Mouse (Mus musculus) layer of hippocampus, adult 9-10 months (tissue): ENCODE results near the gene Lcn3.
"Not testable (repeated sequence)": the region's sequence is repeated elsewhere in the genome, so short reads cannot be mapped to it uniquely, and the experiment has no call there.

Experiments used
- DNase-seq: peaks from one replicate; pipeline ENCODE4 v3.0.0; 2022; ENCODE audit warnings: low spot score

Gene Lcn3

GRCm38 (mm10) chr2:25765269-25765668, at the start of gene Lcn3:
Gene Lcn3, plus strand, starts transcription at chr2:25765569.
- DNase-seq = no peak

GRCm38 (mm10) chr2:25717222-25717621, 48.1 kb upstream of the Lcn3 start:
- DNase-seq = no peak

- DNase-seq = no peak
These were observed 32.0 kb upstream of the Lcn3 start for GRCm38 (mm10) chr2:25733199-25733930.

- DNase-seq = not testable (repeated sequence)
These were observed 28.7 kb upstream of the Lcn3 start, which contains the start of gene Obp2b for GRCm38 (mm10) chr2:25736709-25737108. Gene Obp2b, plus strand, starts transcription at chr2:25737009.

- DNase-seq = no peak
These were observed 23.7 kb upstream of the Lcn3 start for GRCm38 (mm10) chr2:25741671-25742070.

GRCm38 (mm10) chr2:25754201-25754600, 11.2 kb upstream of the Lcn3 start:
- DNase-seq = no peak

- no peak for DNase-seq
These were observed 7.2 kb upstream of the Lcn3 start for GRCm38 (mm10) chr2:25758064-25758625.

GRCm38 (mm10) chr2:25767764-25768163, 2.4 kb downstream of the Lcn3 start:
- no peak for DNase-seq

- DNase-seq = no peak
These were observed 8.1 kb downstream of the Lcn3 start for GRCm38 (mm10) chr2:25773507-25773906.

GRCm38 (mm10) chr2:25774640-25775039, 9.3 kb downstream of the Lcn3 start:
- no peak for DNase-seq

GRCm38 (mm10) chr2:25775991-25776390, 10.6 kb downstream of the Lcn3 start:
- no peak for DNase-seq

- no peak for DNase-seq
These were observed 11.3 kb downstream of the Lcn3 start, which contains the start of gene Lcn11 for GRCm38 (mm10) chr2:25776717-25777116. Gene Lcn11, plus strand, starts transcription at chr2:25777017.

- no peak for DNase-seq
These were observed 13.7 kb downstream of the Lcn3 start for GRCm38 (mm10) chr2:25779076-25779475.

- DNase-seq = no peak
These were observed 15.6 kb downstream of the Lcn3 start for GRCm38 (mm10) chr2:25780921-25781320.

GRCm38 (mm10) chr2:25781957-25782356, 16.6 kb downstream of the Lcn3 start, which contains the start of gene Gm13539:
Gene Gm13539, plus strand, starts transcription at chr2:25782257.
- DNase-seq = no peak

- no peak for DNase-seq
These were observed 20.4 kb downstream of the Lcn3 start for GRCm38 (mm10) chr2:25785573-25786322.

- DNase-seq = no peak
These were observed 23.7 kb downstream of the Lcn3 start for GRCm38 (mm10) chr2:25789092-25789491.

- no peak for DNase-seq
These were observed 32.3 kb downstream of the Lcn3 start for GRCm38 (mm10) chr2:25797635-25798034.

GRCm38 (mm10) chr2:25798065-25798464, 32.7 kb downstream of the Lcn3 start:
- no peak for DNase-seq

- DNase-seq = no peak
These were observed 46.3 kb downstream of the Lcn3 start for GRCm38 (mm10) chr2:25811711-25812110.

- DNase-seq = no peak
These were observed 48.0 kb downstream of the Lcn3 start for GRCm38 (mm10) chr2:25813364-25813763.

- not testable (repeated sequence) for DNase-seq
These were observed 50.4 kb downstream of the Lcn3 start, which contains the start of gene Glt6d1 for GRCm38 (mm10) chr2:25815748-25816147. Gene Glt6d1, minus strand, starts transcription at chr2:25815848.
